Mouse (Mus musculus): ENCODE measurements around the gene Hexim1.
A peak's percentile ranks its signal among the peaks of the same experiment; 100 is the strongest.

The Hexim1 gene

DNA sequence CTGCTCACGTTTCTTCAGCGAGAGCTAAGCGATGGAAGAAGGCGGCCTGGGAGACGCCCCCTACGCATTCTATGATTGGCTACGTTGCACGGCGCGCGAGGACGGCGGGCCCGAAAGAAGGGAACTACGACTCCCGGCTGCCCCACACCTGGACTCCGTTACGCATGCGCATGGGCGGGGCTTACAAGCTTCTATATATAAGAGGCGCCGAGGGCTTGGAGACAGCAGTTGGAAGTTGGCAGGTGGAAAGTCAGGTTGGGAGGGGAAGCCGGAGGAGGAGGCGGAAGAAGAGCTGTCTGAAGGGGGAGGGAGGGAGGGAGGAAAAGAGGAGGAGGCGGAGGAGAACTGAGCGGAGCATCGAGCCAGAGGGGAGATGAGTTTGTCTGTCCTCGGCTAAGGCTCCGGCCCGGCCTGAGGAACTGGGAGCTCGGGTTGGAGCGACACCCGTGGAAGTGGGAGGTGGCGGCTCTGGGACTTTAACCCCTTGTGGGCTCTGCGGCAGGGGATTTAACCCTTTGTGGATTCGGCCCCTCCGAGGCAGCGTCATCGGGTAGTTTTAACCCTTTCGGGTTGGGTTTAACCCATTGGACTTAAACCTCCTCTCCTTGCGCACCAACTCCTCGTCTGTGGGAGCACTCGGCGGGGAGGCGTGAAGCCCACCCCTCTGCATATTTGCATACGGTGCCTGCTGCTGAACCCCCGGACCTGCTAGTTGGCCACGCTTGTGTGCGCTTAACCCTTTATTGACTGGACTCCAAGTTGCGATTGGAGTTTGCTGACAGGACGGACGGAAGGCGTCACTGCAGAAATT is at the start of gene Hexim1:
Gene Hexim1 (plus strand): TSS at position 224 of the 811 bp plus-strand sequence.
- DNase-seq (ENCODE audit: low read depth, low spot score): peak; percentile 100

DNA sequence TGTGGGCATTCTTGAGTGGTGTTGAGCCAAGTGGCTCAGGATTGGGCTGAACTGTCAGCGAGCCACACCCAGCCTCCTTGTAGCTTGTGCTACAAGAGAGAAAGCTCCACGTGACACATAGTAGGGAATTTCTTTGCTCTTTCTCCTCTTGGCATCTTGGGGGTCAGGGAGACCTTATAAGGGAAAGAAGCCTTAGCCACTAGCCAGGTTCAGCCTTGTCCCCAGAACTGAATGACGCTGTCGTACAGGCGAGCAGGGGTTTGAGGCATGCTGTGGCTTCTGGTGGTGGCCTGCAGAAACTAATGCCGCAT is 49.0 kb upstream of the Hexim1 start:
- DNase-seq (ENCODE audit: low read depth, low spot score): no peak

GRCm38 (mm10) chr11:103067457-103068001 is 48.5 kb upstream of the Hexim1 start:
- DNase-seq (ENCODE audit: low read depth, low spot score): no peak

DNA sequence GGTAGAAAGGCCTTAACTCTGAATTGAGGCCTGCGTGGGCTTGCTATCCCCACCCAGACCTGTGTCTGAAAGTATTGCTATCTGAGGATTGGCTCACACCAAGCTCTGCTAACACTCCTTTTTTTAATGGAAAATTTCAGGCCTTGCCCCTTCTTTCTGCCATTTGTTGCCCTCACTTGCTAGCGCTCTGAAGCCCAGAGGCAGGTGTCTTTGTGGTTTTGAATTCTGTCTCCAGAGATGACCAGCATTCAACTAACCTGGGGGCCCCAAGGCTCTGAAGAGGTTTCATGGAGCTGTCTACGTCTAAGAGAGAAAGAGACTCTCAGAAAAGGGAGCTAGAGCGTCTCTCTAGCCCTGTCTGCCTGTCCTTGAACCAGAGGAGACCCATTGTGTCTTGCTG is 47.8 kb upstream of the Hexim1 start:
- DNase-seq (ENCODE audit: low read depth, low spot score): no peak

DNA sequence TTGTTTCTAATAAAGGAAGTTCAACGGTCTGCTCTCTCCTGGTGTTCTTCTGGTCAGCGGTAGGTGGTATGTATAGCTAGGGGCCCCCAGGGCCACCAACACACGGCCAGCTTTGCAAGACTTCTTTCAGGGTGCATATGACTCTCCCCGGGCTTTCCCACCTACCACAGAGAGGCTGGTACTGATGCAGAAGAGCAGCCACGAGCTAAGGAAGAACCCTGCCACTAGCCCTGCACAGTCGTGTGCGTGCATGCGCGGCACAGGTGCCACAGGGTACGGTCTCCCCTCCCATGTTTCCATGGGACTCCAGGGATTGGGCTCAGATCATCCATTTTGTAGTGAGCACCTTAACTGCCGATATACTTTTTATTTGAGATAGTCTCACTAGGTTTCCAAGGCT is 47.1 kb upstream of the Hexim1 start:
- DNase-seq (ENCODE audit: low read depth, low spot score): no peak

- no peak for DNase-seq (ENCODE audit: low read depth, low spot score)
Measured at GRCm38 (mm10) chr11:103069731-103070130, 46.3 kb upstream of the Hexim1 start.

GRCm38 (mm10) chr11:103070322-103070880 is 45.6 kb upstream of the Hexim1 start:
- DNase-seq (ENCODE audit: low read depth, low spot score): no peak

GRCm38 (mm10) chr11:103073671-103074070 is 42.4 kb upstream of the Hexim1 start:
- no peak for DNase-seq (ENCODE audit: low read depth, low spot score)

- DNase-seq (ENCODE audit: low read depth, low spot score): no peak
Measured at GRCm38 (mm10) chr11:103074121-103074650, 41.8 kb upstream of the Hexim1 start.

DNA sequence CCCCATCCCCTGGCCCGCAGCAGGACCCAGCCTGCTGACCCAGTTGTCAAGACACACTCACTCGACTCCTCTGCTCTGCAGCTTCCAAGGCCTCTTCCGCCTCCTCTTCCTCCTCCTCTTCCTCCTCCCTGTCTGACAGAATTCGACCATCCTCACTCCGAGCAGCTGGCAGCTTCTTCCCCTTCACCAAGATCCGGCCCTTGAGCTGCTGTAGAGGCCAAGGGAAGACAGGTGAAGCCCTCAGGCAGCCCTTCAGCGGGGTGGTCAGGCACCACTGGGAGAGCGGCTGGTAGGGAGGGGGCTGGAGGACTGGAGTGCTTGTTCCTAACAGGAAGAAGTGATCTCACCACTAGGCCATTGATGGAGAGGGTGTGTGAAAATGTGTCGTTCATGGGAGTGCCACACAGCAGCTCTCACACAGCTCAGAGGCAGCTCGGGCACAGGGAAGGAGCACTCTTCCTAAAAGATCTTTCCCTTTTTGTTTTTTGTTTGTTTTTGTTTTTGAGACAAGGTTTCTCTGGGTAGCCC is 41.2 kb upstream of the Hexim1 start:
- DNase-seq (ENCODE audit: low read depth, low spot score): no peak

DNA sequence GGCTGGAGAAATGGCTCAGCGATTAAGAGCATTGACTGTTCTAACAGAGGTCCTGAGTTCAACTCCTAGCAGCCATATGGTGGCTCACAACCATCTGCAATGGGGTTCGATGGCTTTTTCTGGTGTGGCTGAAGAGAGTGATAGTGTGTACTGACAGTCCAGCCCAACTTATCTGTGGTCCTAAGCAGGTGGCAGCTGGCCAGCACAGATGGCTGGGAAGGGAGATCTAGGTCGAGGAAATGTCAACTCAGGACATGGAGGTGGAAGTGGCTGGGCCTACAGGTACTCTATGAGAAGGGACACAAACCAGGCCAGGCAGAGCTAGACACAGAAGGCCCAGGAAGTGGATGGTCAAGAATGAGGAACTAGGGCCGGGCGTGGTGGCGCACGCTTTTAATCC is 40.0 kb upstream of the Hexim1 start:
- no peak for DNase-seq (ENCODE audit: low read depth, low spot score)

DNA sequence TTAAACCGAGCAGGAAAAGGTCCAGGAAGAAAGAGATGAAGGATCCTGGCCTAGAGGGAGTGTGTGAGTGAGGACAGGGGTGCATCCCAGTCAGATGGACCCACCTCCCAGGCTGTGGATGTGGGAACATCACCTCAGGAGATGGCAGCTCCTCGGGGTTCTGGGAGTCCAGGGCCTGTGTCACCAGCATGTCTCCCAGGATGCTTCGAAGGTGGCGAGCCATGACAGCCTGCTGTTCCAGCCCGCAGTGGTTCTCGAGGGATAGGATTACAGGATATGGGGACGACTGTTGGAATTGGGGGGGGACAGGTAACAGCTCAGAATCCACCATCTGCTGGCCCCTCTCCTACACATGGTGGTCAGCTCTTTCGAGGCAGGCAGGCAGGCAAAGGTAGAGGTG is 39.5 kb upstream of the Hexim1 start:
- no peak for DNase-seq (ENCODE audit: low read depth, low spot score)

GRCm38 (mm10) chr11:103078131-103078530 is 37.9 kb upstream of the Hexim1 start:
- no peak for DNase-seq (ENCODE audit: low read depth, low spot score)

GRCm38 (mm10) chr11:103080323-103081091 is 35.5 kb upstream of the Hexim1 start:
- DNase-seq (ENCODE audit: low read depth, low spot score): peak; percentile 38

- DNase-seq (ENCODE audit: low read depth, low spot score): no peak
Measured at GRCm38 (mm10) chr11:103081631-103082030, 34.4 kb upstream of the Hexim1 start.

GRCm38 (mm10) chr11:103093306-103093705 is 22.7 kb upstream of the Hexim1 start:
- no peak for DNase-seq (ENCODE audit: low read depth, low spot score)

DNA sequence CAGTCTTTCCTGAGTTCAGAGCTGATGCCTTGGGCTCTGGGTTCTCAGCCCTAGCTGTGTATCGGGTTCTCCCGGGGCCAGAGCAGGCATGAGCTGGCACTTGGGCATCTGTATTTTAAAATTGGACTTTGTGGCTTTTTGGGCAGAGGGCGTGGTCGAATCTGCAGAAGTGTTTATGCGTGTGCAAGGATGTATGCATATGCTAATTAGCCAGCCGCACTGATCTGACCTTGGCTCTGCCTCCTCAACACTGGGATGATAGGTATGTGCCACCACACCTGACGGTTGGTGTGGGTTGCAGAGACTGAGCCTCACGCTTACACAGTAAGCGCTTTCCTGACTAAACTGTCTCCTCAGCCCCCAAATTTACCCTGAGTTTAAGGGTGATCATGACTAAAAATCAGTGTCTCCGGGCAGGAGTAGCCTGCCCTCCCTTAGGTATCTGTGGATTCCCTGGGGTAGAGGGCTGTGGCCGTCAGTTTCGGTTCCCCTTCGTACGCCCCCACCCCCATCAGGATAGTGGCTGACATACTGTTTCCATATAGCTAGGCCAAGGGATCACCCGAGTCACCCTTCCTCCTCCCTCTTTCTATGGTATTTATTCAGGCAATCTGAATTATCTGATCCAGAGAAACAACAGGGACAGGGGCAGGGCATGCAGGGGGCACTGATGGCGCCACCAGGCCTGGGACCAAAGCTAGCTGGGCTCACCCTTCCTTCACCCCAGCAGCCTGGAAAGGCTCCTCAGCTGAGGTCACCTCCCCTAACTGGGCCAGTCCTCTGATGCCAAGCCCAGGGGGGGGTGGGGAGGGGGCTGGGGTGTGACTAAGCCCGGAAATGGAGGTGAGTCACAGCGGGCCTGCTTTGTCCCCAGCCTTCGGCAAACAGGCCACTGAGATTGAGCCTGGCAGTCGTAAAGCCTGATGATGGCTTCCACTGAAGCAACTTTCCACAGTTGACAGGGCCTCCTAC is 21.9 kb upstream of the Hexim1 start:
- no peak for DNase-seq (ENCODE audit: low read depth, low spot score)

DNA sequence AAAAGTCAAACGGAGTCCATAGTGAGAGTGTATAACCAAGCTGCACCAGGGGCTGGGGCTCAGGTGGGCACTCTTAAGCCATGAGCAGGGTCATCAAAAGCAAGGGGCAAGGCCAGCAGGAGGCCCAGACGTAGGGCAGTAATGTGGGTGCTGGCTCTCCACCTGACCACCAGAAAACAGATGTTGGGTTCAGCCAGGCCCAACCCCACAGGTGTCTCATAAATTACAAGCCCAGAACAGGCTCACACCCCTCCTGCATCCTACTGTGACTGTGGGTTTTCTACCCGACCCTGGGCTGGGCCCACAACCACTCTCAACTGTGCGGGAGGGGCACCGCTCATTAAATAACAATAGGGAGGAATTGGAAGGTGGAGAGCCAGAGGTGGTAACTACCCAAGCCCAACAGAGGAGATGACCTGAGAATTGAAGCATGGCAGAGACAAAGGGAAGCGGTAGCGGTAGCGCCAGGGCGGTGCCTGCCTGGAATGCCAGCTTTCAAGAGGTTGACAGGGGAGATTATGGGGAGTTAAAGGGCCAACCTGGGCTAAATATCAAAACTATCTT is 20.8 kb upstream of the Hexim1 start:
- no peak for DNase-seq (ENCODE audit: low read depth, low spot score)

- no peak for DNase-seq (ENCODE audit: low read depth, low spot score)
Measured at GRCm38 (mm10) chr11:103095801-103096200, 20.2 kb upstream of the Hexim1 start.
